In genomic region chr6:113970900-113971299, GRCm38 (mm10) we compare ENCODE assay signal across 21 mouse cellular contexts.
A peak's percentile ranks its signal among the peaks of the same experiment; 100 is the strongest.
DNase-seq lines count a peak whose midpoint lies in the region; TF ChIP-seq lines count a peak whose summit lies in the region.
"Had no signal": no experiment of that assay in that cellular context is flagged by ENCODE, and none has a peak within 500 bp of the region (broad histone marks: within the 10 kb centered on the region; RNA-seq: fewer than 3 reads in every experiment).

No protein-coding gene starts in this region.

- DNase-seq in left cerebral cortex, adult 2 months (ENCODE audit: extremely low spot score in 1 of 2, low spot score in 2 of 2): no peak
- DNase-seq in left cerebral cortex, postnatal 36 days (ENCODE audit: low spot score in 2 of 2): no peak
- DNase-seq in 416B (ENCODE audit: low read depth): peak; percentile 3
- DNase-seq in brain, adult 2 months (ENCODE audit: low read depth, low spot score): peak; percentile 41
- DNase-seq in natural killer cell, adult 2 months (ENCODE audit: low spot score in 2 of 2): peak; percentile 21 to 58
- DNase-seq in layer of hippocampus, adult 9-10 months (ENCODE audit: low spot score): no peak
- no peak for DNase-seq in T-cell, adult 2 months (ENCODE audit: low spot score)
- DNase-seq: adrenal gland, adult 2 months; adrenal gland, postnatal 10 days; adrenal gland, postnatal 25 days; B cell, adult 2 months; cerebellum, adult 11-12 months; cerebellum, adult 2 months; cerebellum, adult 9-10 months; cerebellum, postnatal 10 days; embryo, embryonic 11 days; forebrain, postnatal 0 days had no signal

- peak overlapping the region; percentile 87 for H3K27ac ChIP-seq in left cerebral cortex, adult 2 months
- H3K27ac ChIP-seq: embryonic facial prominence, embryonic 13.5 days; embryonic facial prominence, embryonic 15.5 days; forebrain, embryonic 13.5 days; forebrain, embryonic 15.5 days had no signal

- TF ChIP-seq CTCF in left cerebral cortex, adult 2 months (IDR thresholded peaks at IDR 0.05): no peak

- intact Hi-C loops in left cerebral cortex, adult 2 months (cut with DNase I): no loop called here
- intact Hi-C loops in left cerebral cortex, postnatal 36 days (cut with DNase I): no loop called here

- no peak overlapping the region for H3K4me3 ChIP-seq in left cerebral cortex, adult 2 months
- H3K4me3 ChIP-seq: embryonic facial prominence, embryonic 13.5 days; embryonic facial prominence, embryonic 15.5 days; forebrain, embryonic 13.5 days; forebrain, embryonic 15.5 days had no signal

Comparison
In these comparisons a context has a peak if more than half of its experiments do, and no peak if none do; other contexts are left out.
1. DNase-seq: peak in 416B (single experiment), brain, adult 2 months (single experiment) and natural killer cell, adult 2 months (2 of 2); none in left cerebral cortex, adult 2 months (0 of 2), left cerebral cortex, postnatal 36 days (0 of 2), layer of hippocampus, adult 9-10 months (single experiment) and T-cell, adult 2 months (single experiment).